Mouse (Mus musculus): Measurements from ENCODE around the gene Atg10.

GRCm38 (mm10) chr13:90913675-90914192, 310.0 kb downstream of the Atg10 start:
- TF ChIP-seq CTCF (IDR thresholded peaks at IDR 0.05; ENCODE audit: borderline replicate concordance, insufficient read depth, low read depth, low read length) (no peak), POLR2A (IDR thresholded peaks at IDR 0.05; ENCODE audit: borderline replicate concordance, insufficient read depth, low read length) (no peak)

Data from cerebellum, adult 2 months (tissue).